Mouse (Mus musculus) liver, adult 2 months (tissue): ENCODE measurements around the gene Ireb2. TPM values are rescaled to one million over a fixed set of nuclear protein-coding genes. Genes with fewer than 3 reads are reported as not detected.
A peak's percentile ranks its signal among the peaks of the same experiment; 100 is the strongest.

ENCODE experiments used
- DNase-seq: peaks from one replicate; pipeline ENCODE4 v3.0.0-alpha.2; 2011; ENCODE audit warnings: low read depth, low spot score; ENCODE audit errors: extremely low read depth
- H3K27ac ChIP-seq: fragments of 200-500 bp; replicated peaks from 2 replicates; pipeline ENCODE4 v1.5.1; 2012; ENCODE audit warnings: low read depth, mild to moderate bottlenecking, control low read depth, inconsistent platforms, low read length; ENCODE audit not compliant: insufficient read depth
- H3K27me3 ChIP-seq: fragments of 200-500 bp; 2 replicates; pipeline ENCODE4 v1.6.1; 2012; ENCODE audit warnings: mild to moderate bottlenecking, moderate library complexity, low read length, inconsistent platforms; ENCODE audit not compliant: control insufficient read depth, insufficient read depth
- H3K36me3 ChIP-seq: fragments of 200-500 bp; 2 replicates; pipeline ENCODE4 v1.6.1; 2012; ENCODE audit warnings: low read length, inconsistent platforms; ENCODE audit not compliant: control insufficient read depth, insufficient read depth
- H3K4me1 ChIP-seq: fragments of 200-500 bp; 2 replicates; pipeline ENCODE4 v1.6.1; 2011; ENCODE audit warnings: low read length; ENCODE audit not compliant: control insufficient read depth, insufficient read depth
- H3K4me3 ChIP-seq: fragments of 200-500 bp; 2 replicates; pipeline ENCODE4 v1.5.1; 2011; ENCODE audit warnings: low read depth, mild to moderate bottlenecking, control low read depth, low read length, moderate library complexity; ENCODE audit not compliant: insufficient read depth
- H3K79me2 ChIP-seq: fragments of 200-500 bp; 2 replicates; pipeline ENCODE4 v1.6.1; 2012; ENCODE audit warnings: inconsistent platforms, mild to moderate bottlenecking, low read length, moderate library complexity; ENCODE audit not compliant: control insufficient read depth, insufficient read depth
- H3K9ac ChIP-seq: fragments of 200-500 bp; 2 replicates; pipeline ENCODE4 v1.6.1; 2012; ENCODE audit warnings: low read depth, mild to moderate bottlenecking, control low read depth, inconsistent platforms, low read length
- CTCF ChIP-seq: fragments of 200-500 bp; IDR thresholded peaks from 2 replicates; pipeline ENCODE4 v1.5.1; 2011; ENCODE audit warnings: low read depth, low read length, control low read depth
- POLR2A ChIP-seq: fragments of 200-500 bp; IDR thresholded peaks from 2 replicates; pipeline ENCODE4 v1.6.1; 2011; ENCODE audit warnings: low read length, control low read depth; ENCODE audit not compliant: insufficient read depth; ENCODE audit errors: extremely low read depth
- WGBS: fragments of 180-500 bp; shearing (Covaris S2); methylation state at CpG from one replicate; pipeline ENCODE4 v1.1.7; 2018; 5-methylcytosine and 5-hydroxymethylcytosine counted together
- polyA plus RNA-seq: library from polyadenylated mRNA; depleted of rRNA; stranded (reverse); fragments of >200 nt; gene quantifications from 2 replicates; pipeline ENCODE4 v1.2.3, GENCODE M21; 2012
- total RNA-seq: library from RNA; depleted of rRNA; stranded (reverse); fragments of >200 nt; gene quantifications from 2 replicates; pipeline ENCODE4 v1.2.3, GENCODE M21; 2014

The Ireb2 gene
- total and polyA plus RNA-seq, 2 experiments, result 7.1 to 58.7 TPM

DNA sequence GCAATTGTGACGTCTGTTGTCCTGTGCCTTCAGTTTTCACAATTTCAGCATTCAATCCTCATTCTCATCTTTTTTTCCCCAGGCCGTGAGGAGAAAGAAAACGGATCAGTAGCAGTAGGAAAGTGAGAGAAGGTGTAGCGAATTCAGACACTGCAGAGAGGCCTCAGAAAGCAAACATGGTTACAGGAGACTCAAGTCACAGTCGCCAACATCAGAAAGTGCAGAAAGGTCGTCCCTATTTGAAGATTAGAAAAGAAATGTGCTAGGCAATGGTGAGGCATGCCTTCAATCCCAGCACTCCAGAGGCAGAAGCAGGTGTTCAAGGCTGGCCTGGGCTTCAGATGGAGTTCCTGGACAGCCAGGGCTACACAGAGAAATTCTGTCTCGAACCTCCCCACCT lies 52.0 kb downstream of the Ireb2 start:
- 72% methylated on average over 7 of the region's 7 CpGs for WGBS
- TF ChIP-seq CTCF (no peak), POLR2A (no peak)
- Histone ChIP-seq H3K4me3 (no peak overlapping the region), H3K9ac (no peak overlapping the region), H3K27me3 (no peaks in the 10 kb centered on the region), H3K36me3 (peaks cover 8% of the 10 kb centered on the region), H3K4me1 (peaks cover 9% of the 10 kb centered on the region), H3K27ac (no peak overlapping the region), H3K79me2 (no peaks in the 10 kb centered on the region; the same call in 1 of the 2 replicates)
- DNase-seq, result no peak

DNA sequence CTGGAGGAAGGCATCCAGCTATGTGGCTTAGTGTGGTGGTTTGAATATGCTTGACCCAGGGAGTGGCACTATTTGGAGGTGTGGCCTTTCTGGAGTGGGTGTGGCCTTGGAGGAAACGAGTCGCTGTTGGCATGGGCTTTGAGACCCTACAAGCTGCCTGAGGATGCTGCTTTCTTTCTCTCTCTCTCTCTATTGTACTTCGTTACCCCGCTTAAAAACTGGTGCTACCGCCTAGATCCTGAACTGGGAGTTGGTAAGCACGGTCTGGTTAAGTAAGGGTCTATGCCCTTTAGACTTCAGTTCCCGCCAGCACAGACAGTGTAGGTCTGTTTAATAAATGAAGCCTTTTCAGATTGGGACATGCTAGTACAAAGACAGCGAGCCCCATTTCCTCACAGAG lies 52.8 kb downstream of the Ireb2 start:
- peaks cover 7% of the 10 kb centered on the region for H3K36me3 ChIP-seq
- no peaks in the 10 kb centered on the region for H3K27me3 ChIP-seq
- no peak overlapping the region for H3K9ac ChIP-seq
- no peak for DNase-seq
- no peaks in the 10 kb centered on the region; the same call in 1 of the 2 replicates for H3K79me2 ChIP-seq
- H3K4me1 ChIP-seq, result peaks cover 9% of the 10 kb centered on the region
- 73% methylated on average over 8 of the region's 8 CpGs for WGBS
- H3K4me3 ChIP-seq, result no peak overlapping the region
- no peak overlapping the region for H3K27ac ChIP-seq
- TF ChIP-seq CTCF (no peak), POLR2A (no peak)

DNA sequence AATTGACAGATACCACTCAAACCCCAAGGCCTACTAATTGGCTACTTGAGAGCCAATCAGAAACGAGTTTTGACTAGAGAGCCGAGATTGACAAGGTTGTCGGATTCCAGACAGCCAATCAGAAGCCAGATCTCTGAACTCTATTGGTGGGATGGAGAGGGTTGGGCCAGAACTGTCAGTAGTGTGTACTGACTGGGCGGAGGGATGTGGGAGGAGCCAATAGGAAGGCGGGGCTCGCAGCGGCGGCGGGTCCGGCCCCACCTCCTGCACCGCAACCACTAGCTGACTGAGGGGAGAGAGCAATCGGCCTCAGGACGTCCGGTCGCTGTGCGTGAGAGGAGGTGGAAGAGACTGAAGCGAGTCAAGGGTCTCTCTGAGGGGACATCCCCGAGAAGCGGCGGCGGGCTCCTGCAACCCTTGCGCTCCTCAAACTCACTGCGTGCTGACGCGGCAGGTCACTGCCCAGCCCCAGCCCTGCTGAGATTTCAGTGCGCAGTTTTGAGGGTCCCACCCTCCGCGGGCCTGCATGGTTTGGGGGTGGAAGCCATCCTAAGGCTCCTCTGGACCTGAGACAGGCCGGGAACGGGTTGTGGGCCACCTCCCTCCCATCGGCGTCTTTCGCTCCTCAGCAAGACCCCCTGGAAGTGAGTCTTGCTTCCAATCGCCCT lies 53.6 kb downstream of the Ireb2 start, which contains the start of gene Hykk:
Hykk (plus strand) TSS at position 274 of the 668 bp plus-strand sequence.
- Histone ChIP-seq H3K27me3 (no peaks in the 10 kb centered on the region), H3K4me3 (peak within 1 kb of the TSS; percentile 82), H3K4me1 (peaks cover 9% of the 10 kb centered on the region), H3K79me2 (no peaks in the 10 kb centered on the region; the same call in 1 of the 2 replicates), H3K9ac (peak within 1 kb of the TSS; percentile 93), H3K27ac (peak within 1 kb of the TSS; percentile 92), H3K36me3 (peaks cover 7% of the 10 kb centered on the region)
- peak; percentile 99 for DNase-seq
- TF ChIP-seq CTCF, result no peak
- peak; percentile 99 for TF ChIP-seq POLR2A
- under 1% methylated on average over 34 of the region's 34 CpGs for WGBS

DNA sequence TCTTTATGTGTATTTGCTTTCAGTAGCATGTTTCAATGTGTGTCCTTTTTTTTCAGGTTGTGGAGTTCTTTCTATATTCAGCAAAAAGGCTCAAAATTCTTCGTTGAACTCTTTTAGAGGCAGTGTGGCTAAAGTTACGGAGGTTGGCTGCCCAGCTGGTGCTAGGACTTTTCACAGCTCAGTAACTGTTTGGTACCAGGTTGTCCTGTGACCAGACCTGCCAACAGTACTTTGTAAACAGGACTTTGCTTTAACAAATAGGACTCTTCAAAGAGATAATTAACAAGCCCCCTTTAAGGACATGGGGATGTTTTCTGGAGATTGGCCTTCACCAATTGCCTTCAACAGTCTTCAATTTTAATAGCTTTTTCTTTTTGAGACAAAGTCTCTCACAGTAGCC lies 54.6 kb downstream of the Ireb2 start:
- DNase-seq, result peak; percentile 94
- Histone ChIP-seq H3K4me3 (peak overlapping the region; percentile 82), H3K9ac (peak overlapping the region; percentile 68), H3K79me2 (peaks cover 4% of the 10 kb centered on the region; the same call in 1 of the 2 replicates), H3K27me3 (no peaks in the 10 kb centered on the region), H3K36me3 (peaks cover 14% of the 10 kb centered on the region), H3K27ac (peak overlapping the region; percentile 92), H3K4me1 (peaks cover 9% of the 10 kb centered on the region)
- TF ChIP-seq POLR2A (no peak), CTCF (no peak)
- 28% methylated on average over 2 of the region's 2 CpGs for WGBS

- peaks cover 9% of the 10 kb centered on the region for H3K4me1 ChIP-seq
- H3K79me2 ChIP-seq, result peaks cover 4% of the 10 kb centered on the region; the same call in 1 of the 2 replicates
- H3K4me3 ChIP-seq, result peak overlapping the region; percentile 51
- no peaks in the 10 kb centered on the region for H3K27me3 ChIP-seq
- H3K9ac ChIP-seq, result no peak overlapping the region
- H3K27ac ChIP-seq, result peak overlapping the region; percentile 91
- TF ChIP-seq CTCF (no peak), POLR2A (no peak)
- H3K36me3 ChIP-seq, result peaks cover 14% of the 10 kb centered on the region
- peak; percentile 84 for DNase-seq
- 26% methylated on average over 5 of the region's 5 CpGs for WGBS
Observed at GRCm38 (mm10) chr9:54918781-54919180, 55.2 kb downstream of the Ireb2 start.

GRCm38 (mm10) chr9:54919946-54920345 lies 56.4 kb downstream of the Ireb2 start:
- no peak for TF ChIP-seq POLR2A
- no peak for TF ChIP-seq CTCF
- Histone ChIP-seq H3K4me3 (no peak overlapping the region), H3K36me3 (peaks cover 14% of the 10 kb centered on the region), H3K27ac (peak overlapping the region; percentile 1; the same call in 1 of the 2 replicates), H3K4me1 (peaks cover 9% of the 10 kb centered on the region), H3K9ac (no peak overlapping the region), H3K27me3 (no peaks in the 10 kb centered on the region), H3K79me2 (peaks cover 4% of the 10 kb centered on the region; the same call in 1 of the 2 replicates)
- DNase-seq, result peak; percentile 27
- 66% methylated on average over 4 of the region's 4 CpGs for WGBS
